Mouse (Mus musculus) hindlimb bud, embryonic 11.5 days (tissue): ENCODE results near the gene Actr1a.
A peak's percentile ranks its signal among the peaks of the same experiment; 100 is the strongest.

Experiments used
- DNase-seq: peaks from one replicate; pipeline ENCODE4 v3.0.0-alpha.2; 2012; ENCODE audit warnings: low read depth, low spot score; ENCODE audit errors: extremely low spot score

Gene Actr1a

GRCm38 (mm10) chr19:46395109-46396009 is at the start of gene Actr1a:
Actr1a (minus strand) TSS chr19:46395748.
- DNase-seq, result peak; percentile 99

GRCm38 (mm10) chr19:46444209-46444608 is 48.7 kb upstream of the Actr1a start:
- DNase-seq, result peak; percentile 87

GRCm38 (mm10) chr19:46443509-46443908 is 48.0 kb upstream of the Actr1a start:
- no peak for DNase-seq

GRCm38 (mm10) chr19:46435492-46435891 is 39.9 kb upstream of the Actr1a start:
- no peak for DNase-seq

- DNase-seq, result no peak
These were observed 39.0 kb upstream of the Actr1a start for GRCm38 (mm10) chr19:46434591-46434990.

GRCm38 (mm10) chr19:46434148-46434547 is 38.6 kb upstream of the Actr1a start:
- DNase-seq, result no peak

GRCm38 (mm10) chr19:46433712-46434111 is 38.2 kb upstream of the Actr1a start:
- no peak for DNase-seq

- DNase-seq, result no peak
These were observed 33.7 kb upstream of the Actr1a start for GRCm38 (mm10) chr19:46429250-46429649.

- no peak for DNase-seq
These were observed 30.9 kb upstream of the Actr1a start for GRCm38 (mm10) chr19:46426488-46426887.

- DNase-seq, result no peak
These were observed 29.7 kb upstream of the Actr1a start for GRCm38 (mm10) chr19:46425266-46425665.

- DNase-seq, result peak; percentile 62
These were observed 27.1 kb upstream of the Actr1a start for GRCm38 (mm10) chr19:46422384-46423338.

GRCm38 (mm10) chr19:46420410-46420809 is 24.9 kb upstream of the Actr1a start:
- DNase-seq, result no peak

- no peak for DNase-seq
These were observed 22.5 kb upstream of the Actr1a start for GRCm38 (mm10) chr19:46418051-46418450.

GRCm38 (mm10) chr19:46416276-46416675 is 20.7 kb upstream of the Actr1a start:
- no peak for DNase-seq

- no peak for DNase-seq
These were observed 18.9 kb upstream of the Actr1a start for GRCm38 (mm10) chr19:46414486-46414885.

GRCm38 (mm10) chr19:46413969-46414368 is 18.4 kb upstream of the Actr1a start:
- DNase-seq, result no peak

GRCm38 (mm10) chr19:46412056-46412805 is 16.7 kb upstream of the Actr1a start:
- DNase-seq, result no peak

GRCm38 (mm10) chr19:46409506-46409905 is 14.0 kb upstream of the Actr1a start:
- no peak for DNase-seq

GRCm38 (mm10) chr19:46406592-46407386 is 11.2 kb upstream of the Actr1a start:
- no peak for DNase-seq

GRCm38 (mm10) chr19:46404030-46404429 is 8.5 kb upstream of the Actr1a start:
- no peak for DNase-seq
